Mouse (Mus musculus) right cerebral cortex, adult 18-20 months (tissue): ENCODE data around the gene Htr1f.
"Not testable (repeated sequence)": the region's sequence is repeated elsewhere in the genome, so short reads cannot be mapped to it uniquely, and the experiment has no call there.

Experiments
- DNase-seq: peaks from one replicate; pipeline ENCODE4 v3.0.0; 2022; ENCODE audit warnings: mixed read lengths

Htr1f gene

DNA sequence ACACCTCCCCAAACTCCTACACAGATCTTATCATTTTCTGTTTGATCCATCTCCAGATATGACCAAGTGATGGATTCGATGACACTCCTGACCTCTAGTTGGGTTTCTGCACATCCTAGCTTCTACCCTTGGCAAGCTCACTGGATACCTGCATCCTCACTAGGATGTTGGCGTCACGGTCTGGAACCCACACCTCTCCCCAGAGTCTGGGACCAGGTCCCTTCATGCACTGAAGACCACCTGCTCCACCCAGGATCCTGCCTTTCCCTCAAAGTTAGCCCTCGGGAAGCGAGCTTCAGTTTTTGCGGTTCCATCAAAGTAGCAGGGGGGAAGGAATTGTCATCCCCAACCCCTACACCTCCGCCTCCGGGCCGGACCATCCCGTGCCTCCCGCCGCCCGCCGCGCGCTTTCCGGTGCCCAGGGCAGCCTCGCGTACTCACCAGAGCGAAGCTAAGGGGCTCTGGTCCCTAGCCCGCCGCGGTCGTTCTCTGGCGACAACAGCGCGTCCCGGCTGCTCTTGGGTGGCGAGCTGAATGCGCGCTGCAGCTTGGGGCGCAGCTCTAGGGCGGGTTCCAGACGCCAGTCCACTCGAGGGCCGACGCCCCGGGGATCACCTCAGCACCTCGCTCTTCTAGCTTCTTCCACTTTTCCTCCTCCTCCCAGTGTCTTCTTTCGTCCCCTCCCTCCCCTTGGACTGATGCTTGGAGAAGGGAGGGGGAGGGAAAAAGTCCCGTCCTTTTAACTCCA is at the start of gene Htr1f:
Htr1f (minus strand) TSS at position 671 of the 748 bp plus-strand sequence.
- DNase-seq = peak; percentile 28

GRCm38 (mm10) chr16:65139771-65140170 is 34.1 kb upstream of the Htr1f start:
- DNase-seq = no peak

DNA sequence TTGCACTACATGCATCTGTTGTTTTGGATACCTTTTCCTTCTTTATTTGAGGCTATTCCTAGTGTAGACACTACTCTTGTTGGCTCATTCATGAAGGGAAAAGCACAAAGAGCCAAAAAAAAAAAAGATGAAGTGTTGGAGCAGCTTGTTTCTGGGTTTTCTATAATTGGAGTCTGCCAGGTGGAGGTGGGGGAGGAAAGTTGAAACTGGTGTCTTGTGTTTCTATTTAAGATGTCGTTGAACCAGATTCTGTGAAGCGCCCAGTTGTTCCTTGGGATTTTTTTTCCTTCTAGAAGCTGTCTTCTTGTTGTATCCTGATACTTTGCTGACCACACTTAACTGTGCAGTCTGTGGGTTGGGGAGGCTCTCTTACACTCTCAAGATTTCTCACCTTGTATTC is 23.7 kb upstream of the Htr1f start:
- DNase-seq = peak; percentile 69

DNA sequence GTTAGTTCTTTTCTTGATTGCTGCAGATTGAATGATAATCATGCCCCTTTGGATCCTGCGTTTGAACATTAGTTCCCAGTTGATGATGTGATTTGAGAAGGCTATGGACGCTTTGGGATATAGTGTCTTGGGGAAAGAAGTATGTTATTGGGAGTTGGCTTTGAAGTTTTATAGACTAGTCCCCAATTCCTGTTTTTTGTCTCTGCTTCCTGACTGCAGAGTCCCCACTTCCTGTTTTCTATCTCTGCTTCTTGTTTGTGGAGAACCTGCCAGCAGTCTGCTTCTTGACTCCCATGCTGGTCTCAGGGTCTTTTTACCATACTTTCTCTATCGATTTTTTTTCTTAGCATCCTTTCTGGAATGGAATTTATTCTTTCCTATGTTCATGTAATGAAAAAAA is 22.2 kb upstream of the Htr1f start:
- DNase-seq = no peak

GRCm38 (mm10) chr16:65112221-65112620 is 6.6 kb upstream of the Htr1f start:
- no peak for DNase-seq

DNA sequence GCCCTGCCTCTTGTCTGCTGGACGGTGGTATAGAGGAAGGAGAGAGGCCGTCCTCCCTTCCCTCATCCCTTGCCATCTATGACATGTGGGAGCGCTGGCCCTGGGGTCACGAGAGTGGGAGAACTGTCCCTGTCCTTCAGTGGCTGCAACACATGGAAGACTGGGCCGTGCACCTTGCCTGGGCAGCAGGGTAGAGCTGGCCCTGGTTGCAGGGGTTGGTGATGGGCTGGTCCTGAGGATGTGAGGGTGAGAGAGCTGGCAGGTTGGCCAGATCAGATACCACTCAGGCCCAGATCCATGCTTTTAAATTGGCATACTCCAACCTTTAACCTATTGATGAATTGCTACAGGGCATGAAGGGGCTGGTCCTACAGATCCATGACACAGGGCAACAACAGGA is 12.1 kb downstream of the Htr1f start:
- no peak for DNase-seq

GRCm38 (mm10) chr16:65083475-65083874 is 22.2 kb downstream of the Htr1f start:
- no peak for DNase-seq

- DNase-seq = no peak
Observed at GRCm38 (mm10) chr16:65069867-65070266, 35.8 kb downstream of the Htr1f start.

DNA sequence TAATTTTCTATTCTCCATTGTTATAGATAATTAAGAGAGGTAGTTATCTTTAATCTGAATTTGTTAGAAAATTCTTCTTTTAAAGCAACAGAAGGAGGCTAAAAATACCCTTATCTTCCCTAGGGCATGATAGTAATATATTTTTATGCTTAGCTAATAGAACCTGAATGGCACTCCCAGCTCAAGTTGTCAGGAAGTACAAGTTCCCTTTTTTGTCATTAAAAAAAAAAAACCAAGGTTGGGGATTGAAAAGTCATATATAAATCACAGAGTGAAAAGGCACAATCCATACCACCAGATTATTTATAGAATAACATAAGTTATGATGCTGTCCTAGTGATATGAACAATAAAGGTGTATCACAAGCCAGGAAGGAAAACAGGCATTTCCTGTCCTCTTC is 39.4 kb downstream of the Htr1f start:
- no peak for DNase-seq

GRCm38 (mm10) chr16:65037660-65038425 is 67.8 kb downstream of the Htr1f start:
- not testable (repeated sequence) for DNase-seq

DNA sequence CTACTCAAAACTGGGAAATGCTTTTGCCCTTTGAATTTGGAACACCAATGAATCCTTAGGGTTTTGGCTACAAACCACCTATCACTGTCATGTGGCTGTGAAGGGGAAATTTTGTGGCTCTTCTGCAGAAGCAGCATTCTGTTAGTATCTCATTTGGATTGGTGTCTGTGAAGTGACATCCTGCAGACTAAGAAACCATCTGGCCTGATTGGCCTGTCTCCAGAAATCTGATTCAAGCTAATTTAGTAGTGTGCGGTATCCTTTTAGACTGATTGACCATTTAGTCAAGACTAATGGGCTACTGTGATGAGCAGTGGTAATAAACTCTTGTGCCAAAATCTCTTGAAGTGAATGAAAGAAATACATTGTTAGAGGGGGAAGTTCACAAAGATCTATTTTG is 76.0 kb downstream of the Htr1f start:
- peak; percentile 61 for DNase-seq

DNA sequence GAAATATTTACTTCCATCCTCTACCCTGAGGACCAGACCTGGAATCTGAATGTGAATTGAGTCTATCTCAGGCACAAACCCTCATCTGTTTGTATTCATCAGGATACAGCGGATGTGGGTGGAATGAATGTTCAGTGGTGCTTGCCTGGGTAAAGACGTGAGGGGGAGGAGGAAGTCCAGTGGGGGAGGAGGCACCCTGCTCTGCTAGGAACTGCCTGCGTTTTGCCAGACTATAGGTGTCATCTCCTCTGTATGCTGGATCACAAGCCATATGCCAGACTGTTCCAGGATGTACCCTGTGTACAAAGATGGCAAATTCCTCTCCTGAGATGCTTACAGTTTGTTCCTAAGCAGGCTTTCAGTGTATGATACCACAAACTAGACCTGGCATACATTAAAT is 83.3 kb downstream of the Htr1f start:
- DNase-seq = peak; percentile 80

DNA sequence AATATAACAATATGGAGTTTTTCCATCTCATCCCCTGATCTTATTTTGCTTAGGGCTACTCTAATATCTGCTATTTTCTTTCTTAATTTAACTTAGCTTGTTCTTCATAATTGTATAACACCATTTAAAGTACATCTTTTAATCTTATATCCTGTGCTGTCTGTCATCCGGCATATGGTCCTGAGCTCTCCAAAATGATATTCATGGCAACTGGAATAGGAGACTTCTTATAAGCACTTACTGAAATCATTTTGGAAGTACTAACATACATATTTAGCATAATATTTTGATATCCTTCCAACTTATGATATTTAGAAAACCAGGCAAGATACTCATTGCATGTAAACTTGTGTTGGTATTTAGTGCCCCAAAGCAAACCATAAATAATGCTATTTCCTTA is 86.9 kb downstream of the Htr1f start:
- no peak for DNase-seq

- DNase-seq = no peak
Observed at GRCm38 (mm10) chr16:65018134-65018533, 87.5 kb downstream of the Htr1f start.

GRCm38 (mm10) chr16:65017566-65017965 is 88.1 kb downstream of the Htr1f start:
- no peak for DNase-seq

- DNase-seq = no peak
Observed at GRCm38 (mm10) chr16:65015241-65015640, 90.4 kb downstream of the Htr1f start.

DNA sequence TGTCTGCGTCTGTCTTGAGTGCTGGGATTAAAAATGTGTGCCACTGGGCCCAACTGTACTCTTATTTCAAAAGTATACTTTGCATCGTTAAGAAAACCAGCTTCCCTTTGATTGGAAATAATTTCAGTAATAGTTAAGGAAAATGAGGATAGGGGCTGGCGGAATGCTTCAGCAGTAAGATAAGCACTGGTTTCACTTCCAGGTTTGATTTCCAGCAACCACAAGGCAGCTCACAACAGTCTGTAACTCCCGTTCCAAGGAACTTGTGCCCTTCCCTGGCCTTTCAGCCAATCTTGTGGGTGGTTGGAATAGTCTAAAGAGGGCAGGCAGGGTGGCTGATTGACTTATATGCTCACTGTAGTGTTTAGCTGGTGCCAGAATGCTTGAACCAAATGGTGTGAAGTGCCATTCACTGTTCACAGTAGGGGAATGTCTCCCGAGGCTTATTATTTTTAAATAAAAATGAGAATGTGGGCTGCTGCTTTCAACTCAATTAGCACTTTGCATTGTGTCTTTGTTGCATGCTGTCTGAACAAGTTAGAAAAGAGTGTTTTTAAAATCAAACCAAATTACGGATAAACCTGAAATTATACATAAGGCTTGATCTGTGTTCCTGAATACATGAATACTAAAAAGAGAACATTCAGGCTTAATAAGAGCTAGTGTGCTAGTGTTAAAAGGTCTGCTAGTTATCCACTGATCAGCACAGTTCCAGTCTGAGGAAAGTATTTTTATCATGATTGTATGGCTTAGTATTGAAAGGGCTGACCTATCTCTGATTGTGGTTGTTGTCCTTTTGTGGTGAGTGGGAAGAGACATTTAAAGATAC is 103.4 kb downstream of the Htr1f start:
- DNase-seq = no peak

DNA sequence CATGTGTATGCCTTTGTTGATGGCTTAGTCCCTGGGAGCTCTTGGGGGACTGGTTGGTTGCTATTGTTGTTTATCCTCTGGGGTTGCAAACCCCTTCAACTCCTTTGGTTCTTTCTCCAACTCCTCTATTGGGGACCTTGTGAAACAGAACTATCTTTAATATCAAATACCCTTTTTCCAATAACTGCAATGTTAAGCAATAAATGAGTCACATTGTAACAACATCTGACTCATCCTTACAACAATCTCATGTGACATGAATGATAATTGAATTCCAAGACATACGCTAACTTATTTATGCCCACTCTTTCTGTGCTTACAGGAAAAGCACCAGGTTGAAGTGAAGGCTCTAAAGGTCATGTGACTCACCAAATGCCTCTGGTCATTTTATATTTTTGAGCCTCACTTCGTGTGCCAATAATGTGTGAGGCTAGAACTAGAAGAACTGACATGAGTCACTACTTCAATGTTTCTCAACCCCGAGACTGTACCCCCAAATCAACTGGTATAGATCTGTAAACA is 116.3 kb downstream of the Htr1f start:
- no peak for DNase-seq

DNA sequence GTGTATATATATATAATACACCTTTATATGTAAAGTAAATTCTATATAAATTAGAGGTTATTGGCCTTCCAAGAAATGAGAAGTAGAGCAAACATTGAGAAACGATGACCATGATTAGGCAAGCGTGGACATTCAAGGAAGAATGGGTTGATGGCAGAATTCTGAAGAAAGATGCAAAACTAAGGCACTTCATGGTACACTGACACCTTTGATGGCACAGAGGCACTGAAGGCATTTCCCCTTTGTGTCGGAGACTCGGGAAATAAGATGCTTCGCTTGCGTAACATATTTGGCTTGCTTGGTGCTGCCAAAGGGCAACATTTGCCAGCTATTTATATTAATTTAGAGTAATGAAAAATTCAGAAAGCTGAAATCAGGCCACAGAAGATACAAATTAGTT is 118.1 kb downstream of the Htr1f start:
- no peak for DNase-seq

- no peak for DNase-seq
Observed at GRCm38 (mm10) chr16:64987049-64987448, 118.6 kb downstream of the Htr1f start.

DNA sequence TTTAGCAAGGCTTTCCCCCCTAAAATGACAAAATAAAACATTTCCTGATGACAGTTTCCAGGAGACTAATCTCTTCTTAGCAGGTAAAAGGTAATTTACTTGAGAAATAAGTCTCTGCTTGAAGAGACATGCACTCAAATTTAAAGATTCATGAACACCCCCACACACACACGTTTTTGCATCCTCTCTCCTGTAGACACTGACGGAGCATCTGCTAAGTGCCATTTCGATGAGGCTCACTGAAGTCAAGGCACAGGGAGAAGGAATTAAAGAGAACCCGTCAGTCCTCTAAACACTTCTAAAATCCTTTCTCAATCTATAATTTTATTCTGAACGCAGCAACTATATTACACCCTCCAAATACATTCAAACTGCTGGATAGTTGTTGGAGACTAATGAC is 131.0 kb downstream of the Htr1f start:
- DNase-seq = peak; percentile 10

DNA sequence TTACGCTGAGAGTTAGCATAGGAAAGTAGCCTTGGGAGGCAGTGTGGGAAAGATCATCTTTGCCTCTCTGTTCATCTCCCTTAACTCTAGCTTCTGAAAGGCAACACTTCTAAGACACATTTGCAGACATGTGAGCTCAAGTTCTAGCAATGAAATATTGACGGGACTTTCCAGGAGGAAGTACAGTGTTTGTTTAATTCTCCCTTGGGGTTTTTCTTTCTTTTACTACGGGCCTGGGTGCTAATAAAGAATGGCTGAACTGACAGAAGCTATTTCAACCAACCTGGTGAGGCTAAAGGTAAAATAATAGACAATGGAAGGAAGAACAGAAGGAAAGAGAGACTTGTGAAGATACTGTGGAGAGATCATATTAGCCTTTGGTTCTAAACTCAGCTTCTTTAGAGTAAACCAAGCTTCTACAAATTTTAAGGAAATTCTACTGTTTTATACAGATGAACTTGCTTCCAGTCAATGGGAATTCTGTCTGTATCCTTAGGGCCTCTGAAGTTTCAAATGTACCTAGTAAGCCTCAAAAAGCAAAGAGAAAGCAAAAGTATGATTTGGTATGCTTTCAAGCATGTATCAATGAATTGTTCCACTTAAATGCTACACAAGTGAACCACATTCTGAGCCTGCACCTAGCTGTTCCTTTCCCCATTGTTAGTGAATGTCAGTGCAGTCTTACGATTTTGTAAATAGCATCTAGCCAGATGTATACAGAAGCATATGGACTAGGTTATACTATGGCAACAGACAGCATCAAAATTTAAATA is 131.9 kb downstream of the Htr1f start:
- DNase-seq = no peak
